Mouse (Mus musculus): ENCODE measurements around the gene Crip2.

Crip2 gene

GRCm38 (mm10) chr12:113139908-113140615, at the start of gene Crip2:
Crip2 (plus strand) TSS chr12:113140236.
- peak; percentile 98 for DNase-seq

GRCm38 (mm10) chr12:113097040-113097439, 43.0 kb upstream of the Crip2 start:
- DNase-seq: no peak

- DNase-seq: peak; percentile 28 to 45
These were observed 42.2 kb upstream of the Crip2 start, which contains the start of gene Mta1 for GRCm38 (mm10) chr12:113097749-113098281. Mta1 (plus strand) TSS chr12:113098278.

DNA sequence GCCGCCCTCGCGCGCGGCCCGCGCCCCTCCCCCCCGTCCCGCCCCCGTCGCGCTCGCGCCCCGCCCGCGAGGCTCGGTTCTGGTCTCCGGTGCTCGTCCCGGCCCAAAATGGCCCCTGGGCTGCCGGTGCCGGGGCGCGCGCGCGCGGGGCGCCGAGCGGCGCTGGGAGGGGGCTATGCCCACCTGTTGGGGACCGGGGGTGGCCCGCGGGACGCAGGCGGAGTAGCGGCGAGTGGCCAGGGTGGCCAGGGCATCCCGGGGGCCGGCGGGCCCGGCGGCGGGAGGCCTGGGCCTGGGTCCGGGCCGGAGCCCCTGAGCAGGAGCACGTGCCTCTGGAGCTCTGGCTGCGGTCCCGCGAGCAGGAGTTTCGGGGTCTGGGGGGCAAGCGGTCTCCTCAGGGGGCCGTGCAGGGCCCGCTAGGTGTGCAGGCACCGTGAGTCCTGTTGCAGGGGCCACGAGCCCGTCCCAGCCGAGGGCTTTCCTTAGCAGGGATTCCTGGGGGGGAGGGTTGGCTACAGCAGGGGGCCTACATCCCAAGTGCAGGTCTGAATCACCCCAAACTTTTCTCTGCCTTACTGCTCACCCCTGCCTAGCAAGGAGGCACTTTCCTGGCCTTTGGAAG, 41.4 kb upstream of the Crip2 start:
- DNase-seq: no peak

DNA sequence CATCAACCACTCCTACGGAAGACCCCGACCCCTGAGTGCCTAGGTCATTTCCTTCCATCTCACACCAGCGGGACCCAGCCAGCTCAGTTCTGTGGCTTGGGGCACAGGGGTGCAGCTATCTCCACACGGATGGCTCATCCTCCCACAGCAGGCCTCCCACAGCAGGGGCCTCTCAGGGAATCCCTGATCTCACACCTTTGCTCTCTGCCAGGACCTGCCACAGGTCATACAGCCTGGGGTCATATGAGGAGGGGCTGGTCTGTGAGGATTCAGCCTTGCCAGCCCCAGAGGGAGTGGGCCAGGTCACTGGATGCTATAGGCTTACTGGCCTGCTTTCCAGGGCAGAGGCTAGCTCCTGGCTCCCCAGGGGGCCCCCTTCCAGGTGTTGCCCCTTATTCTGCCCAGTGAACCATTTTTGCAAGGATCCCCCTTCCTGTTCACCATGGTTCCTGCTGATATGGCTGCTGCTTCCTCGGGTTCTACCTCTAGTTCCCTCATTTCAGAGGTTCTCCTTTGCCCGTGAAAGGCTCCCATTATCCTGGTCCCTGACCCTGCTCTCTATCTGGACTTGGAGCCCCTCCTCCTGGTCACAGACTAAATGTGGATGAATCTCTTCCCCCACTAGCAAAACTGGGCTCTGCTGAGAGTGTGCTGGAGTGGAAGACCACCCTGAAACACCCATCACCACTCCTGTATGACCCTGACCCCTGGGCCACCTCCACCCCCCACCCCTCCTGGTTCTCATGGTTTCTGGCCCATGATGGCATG, 40.4 kb upstream of the Crip2 start:
- no peak for DNase-seq

- no peak for DNase-seq
These were observed 39.5 kb upstream of the Crip2 start for GRCm38 (mm10) chr12:113100448-113101076.

DNA sequence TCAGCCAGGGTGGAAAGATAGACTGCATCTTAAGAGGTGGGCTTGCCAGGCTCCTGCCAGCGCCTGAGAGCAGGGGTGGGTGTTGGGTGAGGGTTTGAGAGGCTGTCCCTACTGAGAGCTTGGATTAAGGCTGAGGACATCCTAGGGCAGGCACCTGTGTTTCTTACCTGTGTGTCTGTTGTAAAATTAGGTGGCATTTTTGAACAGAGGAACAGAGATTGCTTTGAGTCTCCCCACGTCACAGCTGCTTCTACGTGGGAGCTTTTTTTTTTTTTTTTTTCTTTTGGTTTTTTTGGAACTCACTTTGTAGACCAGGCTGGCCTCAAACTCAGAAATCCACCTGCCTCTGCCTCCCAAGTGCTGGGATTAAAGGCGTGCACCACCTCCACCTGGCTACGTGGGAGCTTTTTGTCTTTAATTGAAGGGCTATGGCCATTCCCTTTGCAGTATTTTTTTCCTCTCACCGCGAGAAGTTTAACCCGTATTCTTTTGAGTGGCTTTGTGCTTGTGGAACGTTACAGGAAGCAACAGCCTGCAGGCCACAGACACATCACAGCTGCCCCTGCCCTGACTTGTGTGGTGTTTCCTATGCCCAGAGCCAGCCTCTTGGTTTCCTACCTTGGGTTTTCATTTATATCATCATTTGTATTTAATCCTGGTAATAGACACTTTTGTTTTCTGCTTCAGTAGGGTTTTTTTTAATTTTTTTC, 38.6 kb upstream of the Crip2 start:
- DNase-seq: no peak

- DNase-seq: peak; percentile 48 to 54
These were observed 37.6 kb upstream of the Crip2 start for GRCm38 (mm10) chr12:113102461-113102860.

DNA sequence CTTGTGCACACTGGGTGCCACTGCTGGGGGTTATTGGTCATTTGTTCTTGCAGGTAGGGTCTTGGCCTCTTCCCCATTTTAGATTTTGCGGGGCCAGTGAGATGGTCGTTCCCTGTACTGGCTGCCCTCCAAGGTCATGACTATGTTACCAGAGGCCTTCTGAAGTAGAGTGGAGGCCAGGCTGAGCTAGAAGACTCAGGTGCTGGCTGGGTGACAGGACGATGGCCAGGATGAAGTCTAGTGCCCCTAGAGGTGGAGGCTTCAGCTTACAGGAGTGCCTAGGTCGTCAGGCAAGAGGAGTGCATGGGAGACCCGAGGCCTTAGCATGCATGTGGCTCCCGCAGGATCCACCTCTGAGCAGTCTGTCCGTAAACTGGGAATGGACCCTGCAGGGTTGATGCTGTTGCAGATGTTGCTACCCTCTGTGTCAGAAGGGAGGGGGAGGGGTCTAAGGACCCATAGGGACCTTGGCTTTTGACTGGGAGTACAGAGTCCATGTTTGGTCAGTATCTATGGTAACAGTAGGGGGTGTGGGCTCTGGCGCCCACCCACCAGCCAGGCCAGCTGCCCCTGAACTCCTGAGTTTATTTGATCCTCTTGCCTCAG, 36.1 kb upstream of the Crip2 start:
- DNase-seq: no peak

DNA sequence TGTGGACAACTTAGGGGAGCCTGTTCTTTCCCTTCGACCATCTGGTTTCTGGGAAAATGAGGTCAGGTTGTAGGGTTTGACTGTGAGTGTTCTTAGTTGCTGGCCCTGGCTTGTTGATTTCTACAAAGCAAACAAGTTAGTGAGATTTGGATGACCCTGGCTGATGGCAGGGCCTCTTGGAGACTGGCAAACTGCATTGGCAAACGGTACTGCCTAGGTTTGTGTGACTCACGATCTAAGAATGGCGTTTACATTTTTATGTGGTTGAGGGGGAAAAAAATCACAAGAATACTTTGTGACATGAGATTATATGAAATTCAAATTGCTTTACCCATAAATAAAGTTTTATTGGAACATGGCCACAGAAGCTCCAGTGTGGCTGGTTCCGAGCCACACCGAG, 33.6 kb upstream of the Crip2 start:
- DNase-seq: peak; percentile 59 to 74

GRCm38 (mm10) chr12:113107431-113108124, 32.5 kb upstream of the Crip2 start:
- DNase-seq: no peak

- DNase-seq: no peak
These were observed 31.3 kb upstream of the Crip2 start for GRCm38 (mm10) chr12:113108528-113109283.

GRCm38 (mm10) chr12:113109801-113110200, 30.2 kb upstream of the Crip2 start:
- DNase-seq: no peak

GRCm38 (mm10) chr12:113114141-113114540, 25.9 kb upstream of the Crip2 start:
- no peak for DNase-seq

GRCm38 (mm10) chr12:113114856-113115538, 25.0 kb upstream of the Crip2 start:
- no peak for DNase-seq

DNA sequence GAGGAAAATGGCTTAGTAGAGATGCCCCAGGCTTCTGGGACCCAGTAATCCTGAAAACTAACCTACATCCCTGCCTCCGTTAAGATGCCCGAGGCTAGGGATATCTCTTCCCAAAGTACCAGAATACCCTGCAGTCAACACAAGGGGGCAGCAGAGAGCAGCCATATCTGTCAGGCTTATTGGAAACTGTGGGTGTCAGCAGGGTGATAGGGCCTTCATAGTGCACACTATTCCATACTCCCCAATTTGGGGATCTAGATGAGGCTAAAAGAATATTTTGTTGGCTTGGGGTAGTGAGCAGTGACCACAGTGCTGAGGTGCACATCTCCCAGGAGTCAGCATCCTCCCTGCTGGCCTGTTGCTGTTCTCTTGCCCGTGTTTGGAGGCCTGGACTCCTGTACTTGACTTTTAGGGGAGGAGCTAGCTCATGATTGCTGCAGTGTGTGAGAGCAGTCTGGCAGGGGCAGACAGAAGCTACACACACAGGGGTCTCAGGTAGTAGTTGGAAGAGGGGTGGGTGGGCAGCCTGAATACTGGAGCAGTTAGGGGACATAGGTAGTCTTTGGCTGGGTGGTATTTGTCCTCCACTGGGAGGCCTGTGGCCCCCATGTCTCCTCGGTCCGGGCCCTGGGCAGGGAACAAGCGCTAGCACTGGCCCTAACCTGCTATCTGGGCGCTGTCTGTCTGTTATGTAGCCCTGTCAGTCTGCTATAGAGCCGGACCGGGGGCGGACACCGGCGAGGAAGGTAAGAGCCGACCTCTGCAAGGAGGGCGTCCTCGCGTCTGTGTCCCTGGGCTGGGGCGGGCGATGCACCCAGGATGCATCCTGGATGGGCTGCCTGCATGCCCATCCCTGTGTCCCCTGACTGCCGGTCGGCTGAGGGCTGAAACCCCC, 20.3 kb upstream of the Crip2 start:
- peak; percentile 84 to 89 for DNase-seq

GRCm38 (mm10) chr12:113124726-113125125, 15.3 kb upstream of the Crip2 start:
- no peak for DNase-seq

DNA sequence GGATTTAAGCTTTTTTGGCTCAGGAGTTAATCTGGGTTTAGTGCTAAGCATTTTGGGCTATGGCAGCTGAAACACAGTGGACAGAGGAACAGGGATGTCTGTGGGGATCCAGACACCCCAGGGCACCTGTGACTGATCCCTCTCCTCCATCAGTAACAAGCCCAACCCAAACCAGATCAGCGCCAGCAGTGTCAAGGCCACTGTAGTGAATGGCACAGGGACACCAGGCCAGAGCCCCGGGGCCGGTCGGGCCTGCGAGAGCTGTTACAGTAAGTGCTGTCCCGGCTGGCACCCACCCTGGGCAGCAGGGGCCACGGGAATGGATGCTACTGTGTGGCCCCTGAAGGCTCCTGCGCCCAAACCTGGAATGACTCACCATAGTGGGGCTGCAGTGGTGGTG, 9.3 kb upstream of the Crip2 start:
- no peak for DNase-seq

DNA sequence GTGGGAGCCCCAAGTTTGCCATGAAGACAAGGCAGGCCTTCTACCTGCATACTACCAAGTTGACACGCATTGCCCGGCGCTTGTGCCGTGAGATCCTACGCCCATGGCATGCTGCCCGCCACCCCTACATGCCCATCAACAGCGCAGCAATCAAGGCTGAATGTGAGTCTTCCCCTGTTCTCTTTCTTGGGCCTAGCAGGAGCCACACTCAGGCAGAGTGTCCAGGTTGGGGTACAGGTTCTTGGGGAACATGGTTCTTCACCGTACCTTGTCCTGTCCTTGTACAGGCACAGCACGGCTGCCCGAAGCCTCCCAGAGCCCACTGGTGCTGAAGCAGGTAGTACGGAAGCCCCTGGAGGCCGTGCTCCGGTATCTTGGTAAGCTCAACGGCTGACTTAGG, 8.4 kb upstream of the Crip2 start:
- DNase-seq: no peak

Data from lung, adult 18-20 months (tissue).